Mouse (Mus musculus) E14TG2a.4 (cell line): ENCODE measurements around the gene Rere.

Experiments
- CTCF ChIP-seq: conservative IDR thresholded peaks from 2 replicates; pipeline ENCODE4 v1.5.1; 2014; ENCODE audit warnings: low read length
- POU5F1 ChIP-seq: IDR thresholded peaks from 2 replicates; pipeline ENCODE4 v1.6.1; 2014; ENCODE audit warnings: low read length, borderline replicate concordance

- TF ChIP-seq CTCF (no peak), POU5F1 (no peak)
Observed at GRCm38 (mm10) chr4:150456452-150456851, 175.0 kb downstream of the Rere start.
